Mouse (Mus musculus) cerebellum, adult 2 months (tissue): ENCODE results near the gene Gm45233.

Experiments
- CTCF ChIP-seq: fragments of 200-500 bp; IDR thresholded peaks from 2 replicates; pipeline ENCODE4 v1.5.1; 2011; ENCODE audit warnings: low read depth, mild to moderate bottlenecking, control low read depth, low read length, moderate library complexity, borderline replicate concordance; ENCODE audit not compliant: insufficient read depth
- POLR2A ChIP-seq: fragments of 200-500 bp; IDR thresholded peaks from 2 replicates; pipeline ENCODE4 v1.6.1; 2011; ENCODE audit warnings: low read length, control low read depth, borderline replicate concordance; ENCODE audit not compliant: insufficient read depth

GRCm38 (mm10) chr7:43443126-43443916 lies 607 bp upstream of the Gm45233 start:
- TF ChIP-seq POLR2A (no peak), CTCF (no peak)
